Mouse (Mus musculus) embryo, embryonic 9.5 days (tissue): ENCODE results near the gene Map3k4.
A peak's percentile ranks its signal among the peaks of the same experiment; 100 is the strongest.

Experiments
- DNase-seq: peaks from one replicate; pipeline ENCODE4 v3.0.0-alpha.2; 2017; ENCODE audit errors: extremely low spot score

The Map3k4 gene

DNA sequence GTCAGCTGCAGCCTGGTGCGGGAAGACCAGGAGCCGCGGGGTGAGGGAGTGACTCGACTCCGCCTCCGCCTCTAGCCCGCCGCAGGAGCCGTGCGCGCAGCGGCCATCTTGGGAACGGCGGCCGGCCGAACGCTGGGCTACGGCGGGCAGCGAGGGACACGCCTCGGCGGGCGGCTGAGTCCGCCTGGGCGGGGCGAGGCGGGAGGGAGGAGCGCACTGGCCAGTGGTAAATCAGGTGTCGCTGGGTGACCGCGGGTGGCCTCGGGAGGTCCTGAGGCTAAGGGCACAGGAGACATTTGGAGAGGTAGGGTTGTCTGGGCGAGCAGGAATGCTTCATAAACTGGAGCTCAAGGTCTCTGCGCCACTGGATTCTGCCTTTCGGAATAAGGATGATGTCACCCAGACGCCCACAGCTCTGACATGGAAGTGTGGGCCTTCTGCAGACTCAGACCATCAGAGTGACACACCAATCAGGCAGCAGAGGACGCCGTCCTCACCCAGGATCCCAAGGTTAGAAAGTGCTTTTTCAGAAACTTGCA lies at the start of gene Map3k4:
TSS of gene Map3k4 (minus strand) at position 134 of the 539 bp plus-strand sequence.
- DNase-seq: peak; percentile 94

DNA sequence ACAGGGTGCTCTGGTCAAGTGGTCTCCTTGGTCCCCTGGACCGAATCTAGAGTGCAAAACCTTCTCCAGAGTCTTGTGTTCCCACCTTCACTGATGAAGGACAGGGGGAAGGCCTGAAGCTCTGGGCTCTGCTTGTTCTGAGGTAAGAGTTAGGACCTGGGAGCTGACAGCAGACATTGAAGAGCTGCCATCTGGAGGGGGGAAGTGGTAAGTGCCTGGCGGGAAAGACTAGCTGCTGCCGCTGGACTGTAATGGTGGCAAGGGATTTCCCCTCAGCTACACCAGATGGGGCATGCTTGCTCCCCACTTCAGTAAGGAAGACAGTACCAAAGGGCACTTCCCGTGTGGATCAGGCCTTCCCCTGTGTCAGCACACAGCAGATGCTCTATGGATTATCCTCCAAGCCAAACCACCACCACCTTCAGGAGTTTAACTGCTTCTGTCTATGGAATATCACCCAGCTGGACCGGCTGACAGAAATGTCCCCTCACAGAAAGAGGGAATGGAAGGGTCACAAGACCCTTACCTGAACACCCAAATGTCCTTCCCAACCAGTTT lies 48.9 kb upstream of the Map3k4 start:
- peak; percentile 63 for DNase-seq

DNA sequence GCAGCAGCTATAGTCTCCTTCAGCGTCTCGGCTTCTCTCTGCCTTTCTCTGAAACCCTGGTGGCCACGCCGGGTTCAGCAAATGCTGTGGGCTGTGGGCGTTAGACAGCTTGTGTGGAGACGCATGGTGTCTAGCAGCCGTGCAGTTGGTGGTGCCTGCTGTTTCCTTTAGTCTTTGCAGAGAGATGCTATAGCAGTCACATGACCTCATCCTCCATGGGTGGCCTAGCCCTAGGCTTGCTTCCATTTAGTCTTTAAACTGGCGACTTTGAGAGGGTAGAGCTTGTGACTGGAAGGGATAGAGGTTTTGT lies 45.8 kb upstream of the Map3k4 start:
- DNase-seq: no peak

DNA sequence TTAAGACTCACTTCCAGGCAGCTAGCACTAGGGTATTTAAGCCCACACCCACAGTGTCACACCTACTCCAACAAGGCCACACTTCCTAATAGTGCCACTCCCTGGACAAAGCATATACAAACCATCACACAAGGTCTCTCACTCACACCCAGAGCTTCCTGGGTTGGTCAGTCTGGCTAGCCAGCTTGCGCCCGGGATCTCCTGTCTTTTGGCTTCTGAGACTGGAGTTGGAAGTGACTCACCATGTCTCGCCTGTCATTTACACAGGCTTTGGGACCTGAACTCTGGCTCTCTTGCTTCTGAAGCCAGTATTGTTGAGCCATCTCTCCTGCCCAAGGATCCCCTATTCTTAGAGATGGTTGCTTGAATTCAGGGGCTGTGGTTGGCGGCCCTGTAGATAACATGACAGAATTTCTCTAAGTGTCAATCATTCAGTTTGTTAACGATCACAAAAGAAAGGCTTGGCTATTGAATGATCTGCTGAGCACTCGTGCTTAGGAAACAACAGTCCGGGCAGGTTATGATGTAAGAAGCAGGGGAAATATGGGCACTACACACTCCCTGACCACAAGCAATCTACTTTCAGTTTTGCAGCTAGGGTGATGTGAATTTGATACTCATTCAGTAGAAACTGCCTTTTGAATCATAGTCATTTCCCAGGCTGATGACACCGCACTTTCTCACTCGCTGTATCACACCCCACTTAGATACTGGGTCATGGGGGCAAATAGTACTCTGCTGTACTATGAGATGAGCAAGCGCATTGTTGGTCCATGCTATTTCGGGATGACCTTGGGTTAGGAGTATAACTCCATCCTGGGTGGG lies 45.2 kb upstream of the Map3k4 start:
- DNase-seq: no peak

DNA sequence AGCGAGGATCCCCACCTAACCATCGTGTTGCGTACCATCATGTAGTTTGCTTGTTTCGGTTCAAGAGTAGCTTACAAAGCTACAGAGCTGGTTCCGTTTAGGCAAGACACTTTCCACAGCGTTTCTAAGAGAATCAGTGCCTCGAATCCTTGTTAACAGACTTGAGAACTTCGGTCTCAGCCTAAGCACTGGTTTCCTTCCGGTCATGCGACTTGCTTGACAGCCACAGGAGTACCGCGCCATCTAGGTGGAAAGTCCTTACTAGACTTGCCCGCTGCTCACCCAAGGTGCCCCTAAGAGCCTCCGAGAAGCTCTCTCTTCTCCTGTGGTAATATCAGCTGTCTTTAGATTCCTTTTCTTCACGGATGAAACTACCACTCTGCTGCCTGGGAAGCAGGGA lies 41.3 kb upstream of the Map3k4 start:
- no peak for DNase-seq

DNA sequence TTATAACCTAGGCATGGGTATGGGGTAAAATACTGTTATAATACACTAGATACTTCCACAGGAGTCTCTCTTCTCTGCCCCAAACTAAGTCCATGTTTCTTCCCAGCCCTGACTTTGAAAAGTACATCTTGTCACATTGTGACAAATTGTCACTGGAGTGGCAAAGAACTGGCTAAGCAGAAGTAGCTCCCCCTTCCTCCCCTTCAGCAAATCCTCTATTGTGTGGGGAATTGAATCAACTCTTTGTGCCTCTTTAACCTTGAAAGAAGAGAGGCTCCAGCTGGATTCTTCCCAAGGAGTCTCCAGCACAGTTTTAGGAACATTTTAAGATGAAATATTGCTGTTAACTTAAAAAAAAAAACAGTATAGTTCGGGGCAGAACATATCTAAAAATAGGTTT lies 34.2 kb upstream of the Map3k4 start:
- no peak for DNase-seq

DNA sequence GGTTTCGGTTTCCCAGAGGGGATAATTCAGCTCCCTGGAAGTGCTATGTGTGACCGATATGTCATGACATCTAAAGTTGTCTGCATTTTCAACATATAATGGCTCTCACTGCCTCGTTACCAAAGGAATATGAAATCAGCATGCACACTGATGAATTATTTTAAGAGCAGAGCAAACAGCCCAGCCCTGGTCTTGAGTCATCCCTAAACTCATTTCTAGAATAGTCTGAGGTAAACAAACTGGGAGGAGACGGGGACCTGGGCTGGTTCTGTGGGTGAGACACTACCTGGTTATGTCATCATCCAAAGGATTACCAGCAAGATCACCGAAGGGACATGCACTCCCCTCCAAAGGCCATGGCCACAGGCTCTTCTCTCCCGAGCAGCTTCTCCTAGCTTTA lies 33.0 kb upstream of the Map3k4 start:
- DNase-seq: no peak

DNA sequence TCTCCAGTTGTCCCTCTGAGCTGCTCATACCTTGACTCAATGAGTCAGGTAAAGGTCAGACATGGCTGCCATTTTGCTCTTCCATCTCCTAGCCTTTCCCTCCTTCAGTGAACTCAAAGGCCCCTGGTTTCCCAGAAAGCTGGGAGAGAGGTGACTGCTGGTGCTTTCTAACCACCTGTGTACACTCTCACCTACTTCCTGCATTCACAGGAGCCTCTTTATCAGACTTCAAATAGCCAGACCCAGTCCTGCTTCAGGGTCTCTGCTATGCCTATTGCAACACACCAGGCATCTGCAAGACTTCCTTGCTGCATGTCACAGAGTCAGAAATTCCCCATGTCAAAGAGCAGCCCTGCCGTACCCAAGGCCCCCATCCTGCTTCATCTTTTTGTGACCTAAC lies 28.9 kb upstream of the Map3k4 start:
- DNase-seq: no peak

DNA sequence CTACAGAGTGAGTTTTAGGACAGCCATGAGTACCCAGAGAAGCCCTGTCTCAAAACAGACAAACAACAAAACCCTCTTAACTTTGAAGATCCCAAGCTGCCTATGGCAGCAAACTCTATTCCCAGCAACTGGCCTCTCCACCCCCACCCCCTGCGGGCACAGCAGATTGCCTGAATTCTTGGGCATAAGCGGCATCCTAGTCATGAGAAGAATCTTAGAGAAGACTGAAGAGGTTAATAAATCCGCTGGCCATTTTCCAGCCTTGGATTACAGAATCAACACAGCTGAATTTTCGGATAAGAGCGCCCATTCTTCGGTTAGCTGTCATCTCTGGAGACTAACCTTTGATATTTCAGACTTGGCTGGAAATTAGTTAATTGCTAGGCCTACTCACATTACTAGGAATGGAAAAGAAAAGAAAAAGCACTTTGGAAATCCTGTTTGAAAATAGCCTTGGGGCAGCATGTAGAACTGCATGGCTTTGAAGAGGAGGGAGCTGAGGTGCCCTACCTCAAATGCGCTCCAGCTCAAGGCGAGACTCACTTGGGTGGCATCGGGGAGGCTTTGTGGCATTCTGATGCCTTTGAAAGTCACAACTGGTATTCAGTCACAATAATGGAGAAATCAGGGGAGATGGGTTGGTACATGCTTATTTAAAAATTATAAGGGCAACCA lies 25.2 kb upstream of the Map3k4 start:
- no peak for DNase-seq

DNA sequence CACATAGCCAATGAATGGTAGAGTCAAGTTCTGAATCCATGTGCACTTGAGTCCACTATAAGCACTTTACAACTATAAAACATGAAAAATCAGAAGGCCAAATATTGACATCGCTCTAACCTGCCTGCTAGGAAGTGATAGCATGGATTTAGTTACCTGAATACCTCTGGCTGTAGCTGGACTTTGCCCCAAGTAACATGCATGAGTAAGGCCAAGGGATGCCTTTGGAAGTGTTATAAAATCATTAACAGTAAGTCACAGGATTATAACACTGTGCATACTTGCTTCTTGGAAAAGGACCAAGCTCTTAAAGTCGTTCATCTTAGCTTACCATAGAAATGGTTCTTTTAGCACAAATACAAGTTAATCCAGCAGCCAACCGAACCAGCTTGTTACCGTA lies 18.6 kb upstream of the Map3k4 start:
- no peak for DNase-seq

DNA sequence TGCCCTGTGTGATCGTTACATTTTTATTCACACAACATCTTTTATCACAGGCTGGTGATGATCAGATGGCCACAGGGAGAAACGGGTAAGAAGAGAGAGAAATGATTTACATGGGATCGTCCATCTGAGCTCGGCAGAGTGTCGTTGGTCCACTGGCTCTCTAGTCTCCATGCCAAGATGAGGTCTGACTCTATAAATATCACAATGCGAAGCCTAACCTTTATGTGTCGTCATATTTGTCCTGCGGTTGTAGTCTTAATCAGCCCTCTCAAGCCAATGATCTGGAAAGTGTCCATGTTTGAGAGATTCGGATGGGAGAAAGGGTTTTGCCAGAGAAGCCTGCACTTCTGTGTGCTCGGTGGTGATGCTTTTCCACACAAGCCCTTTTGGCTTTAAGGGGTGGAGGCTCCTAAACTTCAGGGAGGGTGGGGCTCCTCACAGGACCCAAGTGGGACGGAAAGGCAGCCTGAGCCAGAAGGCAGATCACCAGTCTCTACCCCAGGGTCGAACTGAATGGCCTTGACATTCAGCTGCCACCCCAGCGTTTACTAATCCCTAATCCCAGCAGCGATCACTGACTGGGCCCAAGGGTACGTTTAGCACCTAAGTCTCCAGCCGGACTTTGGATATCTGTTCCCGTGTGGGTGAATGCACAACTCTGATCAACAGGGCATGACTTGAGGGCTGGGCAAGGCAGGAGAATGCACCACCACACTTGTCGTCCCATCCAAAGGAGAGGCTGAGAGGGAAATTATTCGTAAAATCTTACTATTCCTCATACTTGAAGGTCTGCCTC lies 17.7 kb upstream of the Map3k4 start:
- no peak for DNase-seq

DNA sequence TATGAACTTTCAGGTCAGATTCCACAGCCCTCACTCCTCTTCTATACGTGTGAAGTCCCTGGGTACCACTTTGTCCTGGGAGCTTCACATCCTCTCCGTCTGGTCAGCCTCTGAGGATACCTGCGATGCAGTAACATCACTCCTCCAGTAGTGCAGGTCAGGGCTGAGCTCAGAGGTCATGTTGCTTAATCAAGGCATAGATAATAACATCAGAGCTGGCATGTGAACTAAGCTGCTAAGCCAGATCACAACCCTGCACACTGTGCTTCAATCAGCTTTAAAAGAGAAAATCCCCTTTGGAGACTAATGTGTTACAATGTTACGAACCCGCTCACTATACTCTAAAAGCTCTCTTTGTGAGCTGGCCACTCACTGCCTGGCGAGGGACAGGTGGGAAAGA lies 16.5 kb upstream of the Map3k4 start:
- no peak for DNase-seq

DNA sequence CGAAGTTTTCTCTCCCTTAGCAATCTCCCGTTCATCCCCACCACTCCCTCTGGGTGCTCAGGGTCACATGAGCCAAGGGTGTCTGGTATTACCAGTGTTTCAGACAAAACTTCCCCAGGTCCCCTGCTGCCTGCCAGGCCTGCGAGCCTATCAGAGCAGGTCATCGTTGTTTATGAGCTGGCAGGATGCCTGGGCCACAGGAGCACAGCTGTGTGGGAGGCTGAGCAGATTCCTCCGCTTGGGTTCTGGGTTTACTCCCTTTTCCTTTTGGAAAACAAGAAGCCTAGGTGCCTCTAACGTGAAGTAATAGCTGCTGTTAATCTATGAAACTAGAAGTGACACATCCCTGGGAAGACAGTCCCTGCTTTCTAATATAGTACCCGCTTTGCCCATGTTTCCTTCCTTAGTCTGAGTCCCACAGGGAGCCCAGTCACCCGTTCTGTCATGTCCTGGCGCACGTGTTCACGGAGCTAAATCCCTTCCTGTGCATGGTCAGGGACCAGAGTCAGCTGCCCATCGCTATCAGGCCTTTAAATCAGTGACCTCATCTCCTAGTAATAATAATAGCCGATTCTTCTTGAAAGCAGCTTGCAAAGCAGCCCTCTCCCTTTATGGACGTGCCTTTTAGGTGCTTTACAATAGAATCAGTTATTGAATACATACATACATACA lies 9.4 kb upstream of the Map3k4 start:
- DNase-seq: no peak

DNA sequence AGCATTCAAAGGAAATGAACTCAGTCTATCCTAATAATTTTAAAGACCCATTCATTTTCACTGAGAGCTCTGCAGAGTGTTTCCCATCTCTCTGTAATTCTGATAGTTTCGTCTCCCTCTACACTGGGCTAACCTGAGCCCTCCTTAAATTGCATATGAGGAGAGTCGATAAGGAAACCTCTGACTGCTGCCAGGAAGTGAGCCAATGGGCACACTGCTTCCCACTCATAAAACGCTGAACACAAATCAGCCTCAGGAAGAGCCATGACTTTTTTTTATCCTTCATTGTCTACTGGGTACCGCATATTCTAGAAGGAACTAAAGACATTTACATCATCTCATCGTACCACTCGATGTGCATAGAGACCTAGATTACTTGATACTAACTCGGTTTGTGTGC lies 1.2 kb upstream of the Map3k4 start:
- DNase-seq: no peak

DNA sequence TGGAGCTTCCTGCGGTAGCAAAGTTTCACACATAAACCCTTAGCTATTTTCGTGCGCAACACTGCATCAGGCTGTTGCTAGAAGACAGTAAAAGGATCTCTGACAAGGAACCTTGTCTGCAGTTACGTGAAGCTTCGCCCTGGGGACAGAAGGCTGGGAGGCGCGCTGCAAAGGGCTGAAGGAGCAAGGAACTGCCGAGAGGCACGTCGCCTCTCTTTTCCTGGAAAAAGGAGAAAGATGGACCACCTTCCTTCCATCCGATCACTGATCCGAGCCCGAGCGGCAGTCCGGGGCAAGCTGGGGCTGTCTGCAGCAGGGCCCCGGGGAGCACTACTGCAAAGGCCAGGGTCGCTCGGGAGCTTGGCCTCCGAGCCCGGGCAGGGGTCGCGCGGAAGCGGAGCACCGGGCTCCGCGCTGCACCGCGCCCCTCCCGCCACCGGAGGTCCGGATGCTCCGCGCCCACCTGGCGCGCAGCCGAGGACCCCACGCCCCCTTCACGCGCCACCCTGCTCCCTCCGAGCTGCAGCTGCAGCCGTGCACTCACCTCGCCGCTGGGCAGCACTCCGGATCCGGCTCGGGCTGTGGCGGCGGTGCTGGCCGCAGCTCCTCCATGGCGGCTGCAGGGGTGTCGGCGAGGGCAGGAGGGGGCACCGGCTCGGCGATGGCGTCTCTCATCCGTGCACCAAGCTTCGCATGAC lies 493 bp downstream of the Map3k4 start:
- no peak for DNase-seq

DNA sequence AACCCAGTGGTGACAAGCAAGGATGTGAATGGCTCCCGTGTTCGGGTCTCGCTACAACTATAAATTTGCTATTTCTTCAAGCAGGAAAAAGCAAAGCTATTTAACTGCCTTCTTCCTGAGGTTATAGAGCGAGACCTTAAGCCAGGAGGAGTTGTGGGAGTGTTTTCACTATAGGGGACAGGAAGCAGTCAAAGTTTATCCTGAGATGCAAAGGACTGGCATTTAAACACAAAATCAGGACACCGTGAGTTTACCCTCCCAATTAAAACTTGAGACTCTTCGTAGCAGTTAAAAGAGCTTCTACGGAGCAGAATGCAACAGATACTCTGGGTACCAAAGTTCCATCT lies 1.0 kb downstream of the Map3k4 start:
- no peak for DNase-seq

DNA sequence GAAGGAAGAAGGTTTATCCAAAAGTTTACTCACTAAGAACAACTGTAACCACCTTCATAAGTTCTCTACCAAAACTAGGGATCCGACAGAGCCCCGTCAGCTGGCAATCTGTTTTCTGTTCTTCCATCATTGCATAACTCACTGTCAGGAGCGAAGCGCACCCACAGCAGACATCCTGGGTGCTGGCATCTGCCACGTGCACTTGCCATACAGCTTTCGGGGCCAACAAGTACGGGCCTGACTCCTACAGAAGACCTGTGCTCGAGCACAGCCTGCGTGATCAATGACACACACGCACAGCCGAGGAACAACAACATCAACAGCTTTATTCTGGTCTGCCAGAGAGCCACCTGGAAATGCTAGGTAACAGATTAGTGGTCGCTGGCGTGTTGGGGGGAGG lies 2.3 kb downstream of the Map3k4 start:
- no peak for DNase-seq

DNA sequence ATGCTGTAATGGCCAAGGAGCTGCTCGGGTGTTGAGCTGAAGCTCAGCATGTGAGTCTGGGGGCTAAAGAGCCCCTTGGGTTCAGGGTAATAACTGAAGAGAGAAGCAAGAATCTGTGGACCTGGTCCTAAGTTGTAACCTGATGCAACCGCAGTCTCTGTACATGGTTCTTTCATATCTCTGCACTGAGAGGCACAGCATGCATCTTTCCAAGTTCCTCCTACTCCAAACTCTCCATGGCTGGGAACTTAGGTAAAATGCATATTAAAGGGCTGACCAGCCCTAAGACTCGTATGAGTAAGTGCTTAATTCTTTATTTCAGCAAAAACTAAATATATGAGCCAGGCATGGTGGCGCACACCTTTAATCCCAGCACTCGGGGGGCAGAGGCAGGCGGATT lies 6.3 kb downstream of the Map3k4 start:
- no peak for DNase-seq

DNA sequence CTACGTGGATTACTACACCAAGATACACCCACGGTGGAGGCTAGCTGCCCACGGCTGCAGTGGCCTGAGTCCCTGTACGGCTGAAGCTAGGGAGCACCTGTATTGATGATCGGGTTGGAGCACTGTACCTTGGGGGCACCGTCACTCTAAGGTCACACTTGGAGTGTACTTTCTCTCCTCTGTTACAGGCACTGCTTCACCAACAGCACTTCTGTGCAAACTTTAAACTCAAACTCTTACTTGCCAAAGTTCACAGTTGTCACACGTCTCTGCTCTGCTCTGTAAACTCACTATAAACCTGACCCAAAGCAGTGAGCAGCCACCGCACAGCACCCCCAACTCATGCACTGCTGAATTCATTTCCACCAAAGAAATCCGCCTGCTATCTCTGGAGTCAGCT lies 9.1 kb downstream of the Map3k4 start:
- no peak for DNase-seq

DNA sequence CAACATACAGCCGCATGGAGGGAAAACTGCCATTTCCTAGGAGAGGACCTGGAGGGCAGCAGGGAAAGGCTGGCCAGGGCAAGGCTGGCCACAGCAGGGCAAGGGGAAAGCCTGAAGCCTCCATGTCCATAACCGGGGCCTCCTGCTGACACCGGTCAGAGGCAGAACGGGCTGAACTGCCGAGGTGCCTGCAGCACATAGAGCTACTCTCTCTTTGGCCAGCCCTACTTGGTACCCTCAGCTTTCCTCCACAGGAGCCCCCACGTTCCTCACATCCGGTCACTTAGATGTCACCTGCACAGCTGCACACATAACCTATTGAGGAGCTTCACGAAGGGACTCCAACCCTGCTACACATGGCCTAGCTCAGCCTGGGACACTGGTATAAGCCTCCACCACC lies 9.5 kb downstream of the Map3k4 start:
- DNase-seq: no peak
